Mouse (Mus musculus): ENCODE results near the gene Fam151a.

DNA sequence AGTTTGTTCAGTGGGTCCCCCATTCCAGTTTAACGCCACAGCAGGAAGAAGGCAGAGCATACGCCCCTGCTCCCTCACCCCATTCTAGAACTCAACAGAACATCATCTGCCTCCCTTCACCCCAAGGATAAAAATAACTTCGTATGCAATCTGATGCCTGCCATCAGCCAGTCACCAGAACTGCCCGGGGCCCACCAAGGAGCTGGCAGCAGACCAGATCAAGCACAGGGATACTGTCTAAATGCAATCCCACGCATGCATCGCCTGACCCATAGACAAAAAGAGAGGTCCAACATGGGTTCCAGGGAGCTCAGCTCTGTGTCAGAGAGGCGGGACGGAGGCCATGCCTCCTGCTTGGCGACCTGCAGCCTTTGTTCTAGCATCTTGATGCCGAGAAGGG, 49.4 kb downstream of the Fam151a start:
- no peak for TF ChIP-seq CTCF (IDR thresholded peaks at IDR 0.05; ENCODE audit: low read depth, low read length)
- no peak for TF ChIP-seq POLR2A (IDR thresholded peaks at IDR 0.05; ENCODE audit: insufficient read depth, low read length)
- TF ChIP-seq EP300 (IDR thresholded peaks at IDR 0.05; ENCODE audit: insufficient read depth, low read depth, low read length), result no peak
